Mouse (Mus musculus) MEL (cell line): Measurements from ENCODE around the gene Adipor2. TPM values are rescaled to one million over a fixed set of nuclear protein-coding genes. Genes with fewer than 3 reads are reported as not detected.

ENCODE experiments used
- DNase-seq: peaks from one replicate; pipeline ENCODE4 v3.0.0; 2011; ENCODE audit warnings: low read depth, low spot score
- H3K27ac ChIP-seq: 2 replicates; pipeline ENCODE4 v1.5.1; 2012; ENCODE audit warnings: low read depth, mild to moderate bottlenecking, control low read depth, low read length, moderate library complexity; ENCODE audit not compliant: control insufficient read depth
- H3K27me3 ChIP-seq, 2 experiments: fragments of 150-350 bp in 1 of 2; sonication (generic) in 1 of 2; 2 replicates each; pipeline ENCODE4 v1.6.1; 2012; ENCODE audit warnings: low read length in 2 of 2, mild to moderate bottlenecking in 2 of 2, improper control_type of control experiment in 1 of 2, moderate library complexity in 1 of 2; ENCODE audit not compliant: insufficient read depth in 2 of 2, control insufficient read depth in 1 of 2
- H3K36me3 ChIP-seq, 2 experiments: 2 replicates each; pipeline ENCODE4 v1.6.1; 2012 to 2014; ENCODE audit warnings: low read length in 2 of 2, improper control_type of control experiment in 1 of 2, inconsistent platforms in 1 of 2, mild to moderate bottlenecking in 1 of 2; ENCODE audit not compliant: insufficient read depth in 2 of 2, control insufficient read depth in 1 of 2
- H3K4me1 ChIP-seq, 2 experiments: fragments of 150-350 bp in 1 of 2; sonication (generic) in 1 of 2; 2 replicates each; pipeline ENCODE4 v1.6.1; 2012; ENCODE audit warnings: low read length in 2 of 2, improper control_type of control experiment in 1 of 2, mild to moderate bottlenecking in 1 of 2; ENCODE audit not compliant: insufficient read depth in 2 of 2, control insufficient read depth in 1 of 2
- H3K4me3 ChIP-seq, 2 experiments: fragments of 150-350 bp in 1 of 2; sonication (generic) in 1 of 2; 2 replicates each; pipeline ENCODE4 v1.5.1; 2012; ENCODE audit warnings: low read depth in 2 of 2, low read length in 2 of 2, mild to moderate bottlenecking in 2 of 2, moderate library complexity in 2 of 2, control low read depth in 1 of 2, improper control_type of control experiment in 1 of 2; ENCODE audit not compliant: control insufficient read depth in 1 of 2, insufficient read depth in 1 of 2
- H3K79me2 ChIP-seq: 2 replicates; pipeline ENCODE4 v1.6.1; 2012; ENCODE audit warnings: mild to moderate bottlenecking, low read length, moderate library complexity; ENCODE audit not compliant: control insufficient read depth, poor library complexity, insufficient read depth
- H3K9ac ChIP-seq: 2 replicates; pipeline ENCODE4 v1.6.1; 2012; ENCODE audit warnings: low read depth, mild to moderate bottlenecking, control low read depth, low read length, moderate library complexity; ENCODE audit not compliant: control insufficient read depth, poor library complexity, severe bottlenecking
- H3K9me3 ChIP-seq: fragments of 150-350 bp; sonication (generic); replicated peaks from 2 replicates; pipeline ENCODE4 v1.6.1; 2012; ENCODE audit warnings: mild to moderate bottlenecking, low read length, improper control_type of control experiment, moderate library complexity; ENCODE audit not compliant: insufficient read depth
- BHLHE40 ChIP-seq: IDR thresholded peaks from 2 replicates; pipeline ENCODE4 v1.6.1; 2012; ENCODE audit warnings: low read depth, mild to moderate bottlenecking, inconsistent platforms, low read length, improper control_type of control experiment, borderline replicate concordance
- CHD1 ChIP-seq: IDR thresholded peaks from 2 replicates; pipeline ENCODE4 v1.6.1; 2012; ENCODE audit warnings: low read depth, mild to moderate bottlenecking, inconsistent platforms, low read length, improper control_type of control experiment
- CHD2 ChIP-seq: IDR thresholded peaks from 2 replicates; pipeline ENCODE4 v1.6.1; 2011; ENCODE audit warnings: low read length, improper control_type of control experiment
- CTCF ChIP-seq, 3 experiments: IDR thresholded peaks in 2 of 3; conservative IDR thresholded peaks in 1 of 3; 2 replicates each; pipeline ENCODE4 v1.5.1; 2011 to 2012; ENCODE audit warnings: low read length in 3 of 3, low read depth in 2 of 3, mild to moderate bottlenecking in 2 of 3, improper control_type of control experiment in 1 of 3, inconsistent platforms in 1 of 3, mixed read lengths in 1 of 3, moderate library complexity in 1 of 3; ENCODE audit not compliant: control insufficient read depth in 1 of 3, insufficient read depth in 1 of 3, poor library complexity in 1 of 3, severe bottlenecking in 1 of 3
- EP300 ChIP-seq, 2 experiments: IDR thresholded peaks; 2 replicates each; pipeline ENCODE4 v1.6.1; 2011; ENCODE audit warnings: improper control_type of control experiment in 2 of 2, low read length in 2 of 2, low read depth in 1 of 2, mild to moderate bottlenecking in 1 of 2
- HCFC1 ChIP-seq: IDR thresholded peaks from 2 replicates; pipeline ENCODE4 v1.6.1; 2012; ENCODE audit warnings: low read depth, mild to moderate bottlenecking, inconsistent platforms, low read length, improper control_type of control experiment, moderate library complexity
- MAZ ChIP-seq: IDR thresholded peaks from 2 replicates; pipeline ENCODE4 v1.6.1; 2012; ENCODE audit warnings: low read depth, mild to moderate bottlenecking, inconsistent platforms, low read length, improper control_type of control experiment
- MEF2A ChIP-seq: IDR thresholded peaks from 2 replicates; pipeline ENCODE4 v1.6.1; 2014; ENCODE audit warnings: low read depth, mild to moderate bottlenecking, inconsistent platforms, low read length, improper control_type of control experiment; ENCODE audit not compliant: poor library complexity, insufficient replicate concordance, severe bottlenecking; ENCODE audit errors: extremely low read depth
- MXI1 ChIP-seq: IDR thresholded peaks from 2 replicates; pipeline ENCODE4 v1.6.1; 2011; ENCODE audit warnings: mild to moderate bottlenecking, low read depth, low read length, improper control_type of control experiment
- MYB ChIP-seq: IDR thresholded peaks from 2 replicates; pipeline ENCODE4 v1.6.1; 2011; ENCODE audit warnings: mild to moderate bottlenecking, low read depth, low read length, improper control_type of control experiment
- MYC ChIP-seq: IDR thresholded peaks from 2 replicates; pipeline ENCODE4 v1.6.1; 2011; ENCODE audit warnings: low read depth, mild to moderate bottlenecking, low read length, improper control_type of control experiment, moderate library complexity
- POLR2A ChIP-seq, 2 experiments: IDR thresholded peaks; 2 replicates each; pipeline ENCODE4 v1.6.1; 2011 to 2012; ENCODE audit warnings: low read length in 2 of 2, mild to moderate bottlenecking in 2 of 2, control low read depth in 1 of 2, improper control_type of control experiment in 1 of 2, low read depth in 1 of 2, moderate library complexity in 1 of 2; ENCODE audit not compliant: control insufficient read depth in 1 of 2, insufficient read depth in 1 of 2, poor library complexity in 1 of 2
- POLR2AphosphoS2 ChIP-seq: IDR thresholded peaks from 2 replicates; pipeline ENCODE4 v1.6.1; 2011; ENCODE audit warnings: low read length, improper control_type of control experiment
- POLR2AphosphoS5 ChIP-seq: IDR thresholded peaks from 2 replicates; pipeline ENCODE4 v1.6.1; 2012; ENCODE audit warnings: low read depth, borderline replicate concordance, mild to moderate bottlenecking, inconsistent platforms, low read length, moderate library complexity, mixed read lengths
- RAD21 ChIP-seq: IDR thresholded peaks from 2 replicates; pipeline ENCODE4 v1.6.1; 2011; ENCODE audit warnings: mild to moderate bottlenecking, low read depth, low read length, improper control_type of control experiment
- SIN3A ChIP-seq: IDR thresholded peaks from 2 replicates; pipeline ENCODE4 v1.6.1; 2012; ENCODE audit warnings: low read length, improper control_type of control experiment, inconsistent platforms
- SMC3 ChIP-seq: IDR thresholded peaks from 2 replicates; pipeline ENCODE4 v1.6.1; 2011; ENCODE audit warnings: low read depth, low read length, improper control_type of control experiment
- TAL1 ChIP-seq: IDR thresholded peaks from 2 replicates; pipeline ENCODE4 v1.6.1; 2012; ENCODE audit warnings: mild to moderate bottlenecking, inconsistent platforms, low read length, moderate library complexity, mixed read lengths
- TBP ChIP-seq: IDR thresholded peaks from 2 replicates; pipeline ENCODE4 v1.8.0; 2011; ENCODE audit warnings: low read depth, low read length, improper control_type of control experiment
- UBTF ChIP-seq: IDR thresholded peaks from 2 replicates; pipeline ENCODE4 v1.6.1; 2012; ENCODE audit warnings: low read depth, mild to moderate bottlenecking, inconsistent platforms, low read length, improper control_type of control experiment, moderate library complexity, borderline replicate concordance; ENCODE audit not compliant: insufficient read depth
- USF1 ChIP-seq: IDR thresholded peaks from 2 replicates; pipeline ENCODE4 v1.6.1; 2014; ENCODE audit warnings: low read depth, mild to moderate bottlenecking, inconsistent platforms, low read length, improper control_type of control experiment, moderate library complexity
- USF2 ChIP-seq, 2 experiments: IDR thresholded peaks; 2 replicates each; pipeline ENCODE4 v1.6.1; 2011 to 2012; ENCODE audit warnings: improper control_type of control experiment in 2 of 2, low read length in 2 of 2, borderline replicate concordance in 1 of 2, inconsistent platforms in 1 of 2, low read depth in 1 of 2, mild to moderate bottlenecking in 1 of 2; ENCODE audit not compliant: insufficient read depth in 1 of 2
- ZC3H11A ChIP-seq: IDR thresholded peaks from 2 replicates; pipeline ENCODE4 v1.6.1; 2012; ENCODE audit warnings: low read depth, mild to moderate bottlenecking, inconsistent platforms, low read length, improper control_type of control experiment
- ZKSCAN1 ChIP-seq: IDR thresholded peaks from 2 replicates; pipeline ENCODE4 v1.6.1; 2012; ENCODE audit warnings: low read depth, mild to moderate bottlenecking, inconsistent platforms, low read length, improper control_type of control experiment, moderate library complexity
- ZMIZ1 ChIP-seq: IDR thresholded peaks from 2 replicates; pipeline ENCODE4 v1.6.1; 2012; ENCODE audit warnings: low read depth, mild to moderate bottlenecking, inconsistent platforms, low read length, improper control_type of control experiment, moderate library complexity
- polyA plus RNA-seq, 2 experiments: library from polyadenylated mRNA; stranded (reverse) in 1 of 2; unstranded in 1 of 2; fragments of >175 nt in 1 of 2; fragments of >200 nt in 1 of 2; gene quantifications; 2 replicates each; pipeline versions ENCODE4 v1.2.1 to v1.2.4; 2012; ENCODE audit warnings: low replicate concordance in 2 of 2, low read depth in 1 of 2; ENCODE audit not compliant: insufficient read length in 2 of 2, insufficient read depth in 1 of 2, missing spikeins in 1 of 2
- total RNA-seq: library from RNA; depleted of rRNA; stranded (reverse); fragments of 300-350 nt; gene quantifications from 2 replicates; pipeline ENCODE4 v1.2.3, GENCODE M21; 2012

Adipor2 gene
- total and polyA plus RNA-seq, 3 experiments, result 37.6 to 41.3 TPM; not detected in 1

DNA sequence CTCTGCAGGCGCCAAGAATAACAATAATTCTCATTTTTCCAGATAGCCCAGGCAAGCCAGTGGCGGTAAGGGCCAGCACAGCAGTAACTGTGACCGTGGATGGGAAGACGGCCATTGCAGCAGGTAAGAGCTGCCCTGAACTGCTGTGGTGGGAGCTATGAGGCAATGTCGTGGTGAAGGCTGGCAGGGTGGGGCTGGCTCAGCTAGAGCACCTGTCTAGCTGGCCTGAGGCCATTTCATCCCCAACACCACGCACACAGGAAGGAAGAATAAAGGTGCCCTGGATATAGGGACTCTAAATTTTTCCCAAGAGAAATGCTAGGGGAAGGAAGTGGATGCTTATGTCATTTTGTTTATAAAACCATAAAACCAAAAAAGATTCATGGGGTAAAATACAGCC, 105.1 kb downstream of the Adipor2 start:
- Histone ChIP-seq H3K27ac (no peak overlapping the region), H3K36me3 (no peaks in the 10 kb centered on the region), H3K4me1 (peaks cover 0 to 4% of the 10 kb centered on the region in 2 experiments; a peak in 2 of 4 replicates), H3K27me3 (peaks cover 0 to 1% of the 10 kb centered on the region in 2 experiments; a peak in 2 of 4 replicates), H3K4me3 (no peak overlapping the region), H3K79me2 (no peaks in the 10 kb centered on the region), H3K9ac (no peak overlapping the region), H3K9me3 (no peaks in the 10 kb centered on the region)
- TF ChIP-seq USF1 (no peak), ZMIZ1 (no peak), SIN3A (no peak), UBTF (no peak), POLR2AphosphoS2 (no peak), ZKSCAN1 (no peak), MEF2A (no peak), BHLHE40 (no peak), TBP (no peak), POLR2AphosphoS5 (no peak), USF2 (IDR thresholded peaks at IDR 0.05; ENCODE audit: borderline replicate concordance in 1 of 2, insufficient read depth in 1 of 2, low read depth in 1 of 2, low read length in 2 of 2) (no peak), RAD21 (no peak), MAZ (no peak)
- no peak for DNase-seq

- H3K36me3 ChIP-seq, result no peaks in the 10 kb centered on the region
- no peak for TF ChIP-seq CHD1
- TF ChIP-seq ZMIZ1, result no peak
- no peak for TF ChIP-seq USF1
- no peak for TF ChIP-seq POLR2A (IDR thresholded peaks at IDR 0.05; ENCODE audit: control insufficient read depth in 1 of 2, insufficient read depth in 1 of 2, low read depth in 1 of 2, low read length in 2 of 2, poor library complexity in 1 of 2)
- TF ChIP-seq SMC3, result no peak
- no peak for TF ChIP-seq CHD2
- no peak for TF ChIP-seq MXI1
- no peak for TF ChIP-seq ZKSCAN1
- TF ChIP-seq ZC3H11A, result no peak
- TF ChIP-seq MYC, result no peak
- no peak for TF ChIP-seq CTCF (IDR thresholded peaks at IDR 0.05 in 2 of 3, conservative IDR thresholded peaks at IDR 0.05 in 1 of 3; ENCODE audit: control insufficient read depth in 1 of 3, insufficient read depth in 1 of 3, low read depth in 2 of 3, low read length in 3 of 3, poor library complexity in 1 of 3, severe bottlenecking in 1 of 3)
- TF ChIP-seq TBP, result no peak
- TF ChIP-seq EP300 (IDR thresholded peaks at IDR 0.05; ENCODE audit: low read depth in 1 of 2, low read length in 2 of 2), result no peak
- no peak for TF ChIP-seq UBTF
- no peak for TF ChIP-seq HCFC1
- no peak for TF ChIP-seq TAL1
- no peak for TF ChIP-seq MYB
- no peak for TF ChIP-seq MAZ
- H3K9me3 ChIP-seq, result no peaks in the 10 kb centered on the region
- H3K4me3 ChIP-seq, result no peak overlapping the region
- no peak overlapping the region for H3K9ac ChIP-seq
- H3K27ac ChIP-seq, result no peak overlapping the region
- no peak for DNase-seq
- H3K79me2 ChIP-seq, result no peaks in the 10 kb centered on the region
- peaks cover 0 to 1% of the 10 kb centered on the region in 2 experiments; a peak in 2 of 4 replicates for H3K27me3 ChIP-seq
- peaks cover 0 to 4% of the 10 kb centered on the region in 2 experiments; a peak in 2 of 4 replicates for H3K4me1 ChIP-seq
These were observed 107.3 kb downstream of the Adipor2 start for GRCm38 (mm10) chr6:119310176-119310575.
